Mouse (Mus musculus): ENCODE results near the gene Il6st.

Il6st gene

GRCm38 (mm10) chr13:112494590-112494989, 30.7 kb downstream of the Il6st start:
- POLR2A ChIA-PET = interaction anchor here (0.6 to 1.9 kb wide), 15 partner anchors 8 to 81 kb away, joined by 3 to 7 read pairs (median 3); partner anchors contain the start of gene Il6st (in 1 of the 4)
- CTCF ChIA-PET = interaction anchor here in 2 of 4 experiments (1.2 to 1.7 kb wide), 2 partner anchors 15 kb away, joined by 3 to 4 read pairs; no protein-coding TSS in a partner anchor

- ChIA-PET POLR2A (interaction anchor here in 1 of 4 experiments (0.9 to 1.5 kb wide), 2 partner anchors 11 to 36 kb away, joined by 3 to 7 read pairs; partner anchors contain the start of gene Il6st), CTCF (no interaction called here)
Observed at GRCm38 (mm10) chr13:112500027-112500426, 36.2 kb downstream of the Il6st start.

DNA sequence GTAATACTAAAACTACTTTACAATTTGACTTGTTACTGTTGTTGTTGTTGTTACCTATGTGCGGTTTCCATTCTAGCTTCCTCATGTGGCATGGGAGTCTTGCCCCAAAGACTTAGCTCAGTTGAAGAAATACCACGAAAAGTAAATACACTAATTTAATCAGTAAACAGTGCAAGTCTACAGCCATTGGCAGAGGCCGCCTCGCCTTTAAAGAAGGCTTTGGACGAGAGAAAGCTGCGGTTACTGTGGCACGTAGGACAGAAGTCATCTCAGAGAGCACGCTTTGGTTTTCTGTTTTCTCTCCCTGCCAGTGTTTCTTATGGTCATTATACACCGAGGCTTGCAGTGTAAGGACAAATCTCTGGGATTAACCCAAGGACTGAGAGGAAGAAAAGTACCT, 36.6 kb downstream of the Il6st start:
- ChIA-PET CTCF (interaction anchor here in 1 of 4 experiments (1.4 kb wide), 1 partner anchor 9 kb away, joined by 4 read pairs; no protein-coding TSS in a partner anchor), POLR2A (interaction anchor here in 2 of 4 experiments (0.9 to 1.5 kb wide), 5 partner anchors 11 to 90 kb away, joined by 3 to 8 read pairs (median 5); partner anchors contain the start of gene Il6st (in 1 of the 2))

- POLR2A ChIA-PET = interaction anchor here in 1 of 4 experiments (1.0 kb wide), 1 partner anchor 10 kb away, joined by 3 read pairs; no protein-coding TSS in a partner anchor
- CTCF ChIA-PET = no interaction called here
Observed at GRCm38 (mm10) chr13:112503846-112504245, 40.0 kb downstream of the Il6st start.

DNA sequence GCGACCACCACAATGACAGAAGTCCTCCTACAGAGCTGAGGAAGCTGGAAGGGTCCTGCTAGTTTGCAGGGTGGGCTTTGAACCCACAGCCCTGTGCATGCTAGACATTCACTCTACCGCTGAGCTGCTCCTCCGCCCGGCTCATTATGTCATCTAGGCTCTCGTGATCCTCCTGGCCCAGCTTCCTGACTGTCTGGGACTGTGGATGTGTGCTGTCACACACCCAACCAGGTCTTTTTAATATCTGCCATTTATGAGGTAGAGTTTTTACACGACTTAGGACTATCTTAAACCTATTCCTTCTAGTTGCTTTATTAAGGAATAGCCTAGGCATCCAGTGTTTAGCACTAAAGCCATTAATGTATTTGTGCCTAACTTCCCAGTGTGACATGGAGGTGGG, 41.6 kb downstream of the Il6st start:
- ChIA-PET CTCF (no interaction called here), POLR2A (no interaction called here)

DNA sequence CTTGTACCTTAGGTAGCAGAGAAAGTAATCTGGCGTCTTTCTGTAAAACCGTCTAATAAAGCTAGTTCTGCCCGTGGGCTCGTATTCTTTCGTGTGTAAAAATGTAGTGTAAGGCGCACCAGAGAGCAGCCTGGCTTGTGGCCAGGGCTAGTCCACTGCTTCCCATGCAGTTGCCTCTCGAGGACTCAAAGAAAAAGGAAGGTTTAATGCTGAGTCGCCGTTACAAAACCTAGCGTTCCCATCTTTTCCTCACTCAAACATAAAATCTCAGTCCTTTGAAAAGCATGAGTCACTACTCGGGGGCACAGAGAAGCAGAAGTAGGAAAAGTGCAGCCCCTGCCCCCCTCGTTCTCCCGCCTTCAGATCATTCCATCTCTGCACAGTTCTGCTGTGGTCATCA, 42.9 kb downstream of the Il6st start:
- ChIA-PET POLR2A (no interaction called here), CTCF (interaction anchor here in 1 of 4 experiments (0.5 kb wide), 1 partner anchor 692 kb away, joined by 3 read pairs; no protein-coding TSS in a partner anchor)

DNA sequence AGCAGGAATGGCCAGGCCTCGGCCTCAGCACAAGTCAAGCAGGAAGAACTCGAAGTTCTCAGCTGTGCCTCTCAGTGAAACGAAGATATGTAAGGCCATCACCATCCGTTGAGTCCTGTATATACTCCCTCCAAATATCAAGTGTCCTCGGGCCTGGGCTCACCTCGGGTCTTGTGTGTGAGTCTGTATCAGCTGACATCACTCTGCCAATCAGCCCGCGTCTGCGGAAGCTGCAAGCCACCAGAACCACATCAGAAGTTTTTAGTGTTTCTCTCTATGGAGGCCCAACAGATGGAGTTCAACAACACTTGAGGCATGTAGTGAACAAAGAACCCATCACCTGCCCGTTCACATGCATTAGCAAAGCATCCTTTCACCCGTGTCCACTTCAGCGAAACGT, 43.8 kb downstream of the Il6st start:
- CTCF ChIA-PET = interaction anchor here in 1 of 4 experiments (1.4 kb wide), 1 partner anchor 196 kb away, joined by 3 read pairs; no protein-coding TSS in a partner anchor
- POLR2A ChIA-PET = interaction anchor here in 1 of 4 experiments (0.6 to 1.2 kb wide), 3 partner anchors 14 to 197 kb away, joined by 3 read pairs; no protein-coding TSS in a partner anchor

DNA sequence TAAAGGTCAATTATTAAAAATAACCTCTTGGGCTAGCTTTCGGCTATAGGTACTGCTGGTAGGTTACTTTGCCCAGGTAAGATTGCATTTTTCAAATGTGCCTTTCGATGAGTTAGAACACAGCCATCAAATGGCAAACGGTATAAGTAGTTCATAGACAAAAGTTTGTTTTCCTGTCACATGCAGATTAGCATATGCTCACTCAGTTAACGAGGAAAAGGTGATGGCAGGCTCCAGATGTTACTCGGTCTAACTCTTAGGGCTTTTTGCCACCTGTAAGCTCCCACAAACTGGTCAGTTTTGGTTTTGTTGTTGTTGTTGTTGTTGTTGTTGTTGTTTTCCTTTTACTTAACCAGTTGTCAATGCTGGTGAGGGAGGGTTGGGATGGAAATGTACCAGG, 44.6 kb downstream of the Il6st start:
- ChIA-PET POLR2A (interaction anchor here in 2 of 4 experiments (0.6 to 1.2 kb wide), 6 partner anchors 14 to 1025 kb away, joined by 3 to 7 read pairs (median 4); no protein-coding TSS in a partner anchor), CTCF (interaction anchor here in 2 of 4 experiments (0.6 to 1.5 kb wide), 4 partner anchors 10 to 200 kb away, joined by 3 to 8 read pairs (median 4); no protein-coding TSS in a partner anchor)

- CTCF ChIA-PET = interaction anchor here (0.5 to 1.9 kb wide), 54 partner anchors 8 to 738 kb away, joined by 3 to 18 read pairs (median 3); no protein-coding TSS in a partner anchor
- POLR2A ChIA-PET = interaction anchor here in 3 of 4 experiments (0.5 to 2.0 kb wide), 20 partner anchors 11 to 1026 kb away, joined by 3 to 7 read pairs (median 4); partner anchors contain the start of gene Il6st (in 1 of the 3)
Observed at GRCm38 (mm10) chr13:112509465-112509864, 45.6 kb downstream of the Il6st start.

DNA sequence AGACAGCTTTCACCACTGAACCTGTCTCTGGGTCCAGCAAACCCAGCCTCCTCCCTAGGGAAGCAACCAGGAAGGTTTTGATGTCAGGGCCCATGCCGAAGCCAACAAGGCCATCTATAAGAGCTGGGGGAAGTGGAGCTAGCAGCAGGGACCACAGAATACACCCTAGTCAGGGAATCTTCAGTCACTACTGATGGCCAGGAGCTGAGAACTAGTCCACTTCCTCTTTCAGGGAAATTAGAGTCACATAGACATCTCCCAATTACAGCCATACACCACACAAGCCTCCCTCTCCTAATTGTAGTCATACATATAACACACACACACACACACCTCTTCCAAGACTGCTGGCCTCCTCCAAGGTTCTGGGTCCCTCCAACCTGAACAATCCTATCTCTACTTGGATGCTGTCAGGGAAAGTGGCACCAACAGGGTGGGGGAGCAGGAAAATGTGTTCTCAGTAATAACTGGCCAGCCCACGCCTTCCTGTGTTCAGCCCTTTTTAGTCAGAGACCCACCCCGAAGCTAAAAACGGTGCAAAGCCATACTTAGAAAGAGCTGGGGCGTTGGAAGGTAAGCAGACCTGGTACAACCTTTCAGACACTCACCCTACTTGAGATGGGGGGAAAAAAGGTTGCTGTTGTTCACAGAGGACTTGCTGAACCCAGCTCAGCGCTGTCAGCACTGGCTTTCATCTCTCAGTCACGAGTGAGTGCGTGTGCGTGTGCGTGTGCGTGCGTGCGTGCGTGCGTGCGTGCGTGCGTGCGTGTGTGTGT, 46.8 kb downstream of the Il6st start:
- CTCF ChIA-PET = interaction anchor here in 3 of 4 experiments (0.5 to 1.9 kb wide), 6 partner anchors 48 to 535 kb away, joined by 3 to 9 read pairs (median 4); partner anchors contain the start of gene Gpx8 (in 1 of the 3)
- POLR2A ChIA-PET = interaction anchor here in 3 of 4 experiments (0.6 to 2.2 kb wide), 11 partner anchors 9 to 992 kb away, joined by 3 to 9 read pairs (median 4); partner anchors contain the start of gene Il6st (in 1 of the 3)

- CTCF ChIA-PET = interaction anchor here in 1 of 4 experiments (0.5 kb wide), 1 partner anchor 535 kb away, joined by 3 read pairs; the partner anchor contains the start of gene Gpx8
Observed at GRCm38 (mm10) chr13:112511261-112511660, 47.4 kb downstream of the Il6st start.

DNA sequence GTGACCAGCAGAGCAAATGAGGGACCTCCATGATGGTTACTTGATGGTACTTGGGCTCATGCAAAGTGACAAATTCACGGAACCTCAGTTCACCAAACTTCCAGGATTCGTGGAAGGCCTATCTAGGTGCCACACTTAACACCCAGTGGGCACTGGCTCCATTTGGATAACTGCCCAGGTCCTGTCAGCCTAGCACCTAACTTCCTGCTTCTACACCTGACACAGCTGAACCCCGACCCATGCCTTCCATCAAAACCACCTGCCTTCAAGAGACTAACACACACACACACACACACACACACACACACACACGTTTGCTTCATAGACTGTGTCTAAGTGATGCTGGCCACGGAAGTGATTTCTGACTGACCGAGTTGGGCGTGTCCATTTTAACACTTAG, 47.9 kb downstream of the Il6st start:
- ChIA-PET POLR2A (interaction anchor here in 2 of 4 experiments (1.0 to 2.2 kb wide), 2 partner anchors 11 kb away, joined by 7 to 9 read pairs; no protein-coding TSS in a partner anchor), CTCF (no interaction called here)

More at GRCm38 (mm10) chr13:112511261-112511660, 47.4 kb downstream of the Il6st start:
- POLR2A ChIA-PET = interaction anchor here in 3 of 4 experiments (0.6 to 2.2 kb wide), 7 partner anchors 10 to 992 kb away, joined by 3 to 9 read pairs (median 4); no protein-coding TSS in a partner anchor

DNA sequence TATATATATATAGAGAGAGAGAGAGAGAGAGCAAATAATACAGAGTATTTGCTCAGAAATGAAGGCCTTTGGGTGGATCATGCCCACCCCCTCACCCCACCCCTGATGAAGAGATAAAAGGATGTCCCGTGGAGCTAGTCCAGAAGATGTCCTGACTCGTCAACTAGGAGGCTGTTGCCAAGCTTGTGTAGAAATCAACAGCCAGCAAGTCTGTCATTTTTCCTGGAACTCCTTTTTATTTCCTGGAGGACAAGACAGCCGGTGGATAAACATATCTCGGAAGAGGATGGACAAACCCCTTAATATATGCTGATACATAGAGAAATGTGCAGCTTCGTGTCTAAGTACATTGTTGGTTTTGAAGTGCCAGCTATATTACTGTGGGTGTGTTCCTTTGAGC, 49.0 kb downstream of the Il6st start:
- POLR2A ChIA-PET = no interaction called here
- CTCF ChIA-PET = interaction anchor here in 1 of 4 experiments (0.5 kb wide), 1 partner anchor 413 kb away, joined by 3 read pairs; no protein-coding TSS in a partner anchor

DNA sequence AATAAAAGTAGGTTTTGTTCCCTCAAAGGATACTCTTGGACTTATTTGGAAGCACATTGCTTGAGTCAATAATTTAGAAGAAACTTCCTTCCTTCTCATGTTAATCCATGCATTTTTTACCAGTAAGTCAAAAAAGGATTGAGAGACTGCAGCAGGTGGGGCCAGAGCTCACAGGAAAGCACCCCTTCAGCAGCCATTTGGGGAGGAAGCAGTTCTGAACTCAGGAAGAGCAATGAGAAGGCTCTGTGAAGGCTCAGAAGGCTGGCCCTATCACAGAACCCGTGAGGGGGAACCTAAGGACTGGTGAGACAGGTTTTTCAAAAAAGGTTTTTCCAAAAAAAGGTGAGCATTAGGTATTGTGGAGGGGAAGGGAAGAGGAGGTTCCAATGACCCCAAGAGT, 50.7 kb downstream of the Il6st start:
- ChIA-PET CTCF (interaction anchor here in 1 of 4 experiments (1.1 kb wide), 1 partner anchor 15 kb away, joined by 3 read pairs; no protein-coding TSS in a partner anchor), POLR2A (interaction anchor here in 2 of 4 experiments (1.0 kb wide), 2 partner anchors 8 to 50 kb away, joined by 3 to 4 read pairs; partner anchors contain the start of gene Il6st (in 1 of the 2))

GRCm38 (mm10) chr13:112522261-112522660, 58.4 kb downstream of the Il6st start:
- CTCF ChIA-PET = no interaction called here
- POLR2A ChIA-PET = interaction anchor here in 2 of 4 experiments (1.0 to 1.8 kb wide), 3 partner anchors 8 to 11 kb away, joined by 3 to 9 read pairs (median 4); no protein-coding TSS in a partner anchor

DNA sequence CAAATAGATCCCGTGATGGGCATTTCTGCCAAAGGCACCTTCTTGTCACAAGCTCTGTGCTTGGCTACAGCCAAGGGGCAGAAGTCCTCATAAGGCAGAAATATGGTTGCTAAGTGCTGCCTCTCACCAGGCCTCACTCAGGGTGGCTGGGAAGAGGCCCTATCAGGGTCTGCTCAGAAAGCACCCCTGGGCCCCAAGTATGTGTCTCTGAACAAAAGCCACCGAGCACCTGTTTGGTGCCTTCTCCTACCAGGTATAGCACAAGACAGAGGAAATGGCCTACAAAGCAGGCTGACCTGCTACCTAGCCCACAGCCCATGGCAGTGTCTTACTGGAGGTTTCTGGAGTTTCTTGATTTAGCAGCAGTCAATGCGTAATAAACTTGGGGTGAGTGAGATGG, 59.0 kb downstream of the Il6st start:
- CTCF ChIA-PET = no interaction called here

DNA sequence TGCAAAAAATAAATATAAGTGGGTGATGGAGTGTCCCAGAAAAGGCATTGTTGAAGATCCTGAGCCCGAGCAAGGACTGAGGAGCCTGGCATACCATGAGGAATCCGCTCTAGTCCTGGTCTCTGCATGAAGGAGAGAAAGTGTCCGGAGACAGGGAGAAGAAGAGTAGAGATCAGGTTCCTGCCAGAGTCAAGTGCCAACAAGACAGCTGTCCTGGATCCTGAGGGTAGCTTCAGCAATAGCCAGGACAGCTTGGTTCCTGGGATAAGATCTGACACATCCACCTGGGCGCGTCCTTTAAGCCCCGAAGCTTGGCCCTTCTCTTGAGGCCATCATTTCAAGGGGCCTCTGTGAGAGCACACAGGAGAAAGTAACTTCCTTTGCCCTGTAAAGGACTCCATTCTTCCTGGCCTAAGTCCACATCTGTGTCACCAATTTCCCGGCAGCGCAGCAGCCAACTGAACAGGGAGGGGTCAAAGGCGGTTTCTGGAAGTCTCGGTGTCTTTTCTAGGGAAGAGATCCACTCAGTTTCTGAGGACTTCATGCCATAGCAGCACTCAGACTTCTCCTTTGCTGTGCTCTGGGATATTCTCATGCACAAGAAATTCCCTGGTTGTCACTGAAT, 59.6 kb downstream of the Il6st start:
- ChIA-PET CTCF (interaction anchor here in 1 of 4 experiments (1.6 kb wide), 1 partner anchor 14 kb away, joined by 8 read pairs; no protein-coding TSS in a partner anchor), POLR2A (interaction anchor here in 2 of 4 experiments (0.7 to 0.9 kb wide), 2 partner anchors 66 to 232 kb away, joined by 3 to 4 read pairs; no protein-coding TSS in a partner anchor)

More for the DNA sequence above, 59.0 kb downstream of the Il6st start:
- POLR2A ChIA-PET = interaction anchor here in 3 of 4 experiments (0.7 to 1.2 kb wide), 4 partner anchors 9 to 65 kb away, joined by 3 to 9 read pairs (median 4); no protein-coding TSS in a partner anchor

DNA sequence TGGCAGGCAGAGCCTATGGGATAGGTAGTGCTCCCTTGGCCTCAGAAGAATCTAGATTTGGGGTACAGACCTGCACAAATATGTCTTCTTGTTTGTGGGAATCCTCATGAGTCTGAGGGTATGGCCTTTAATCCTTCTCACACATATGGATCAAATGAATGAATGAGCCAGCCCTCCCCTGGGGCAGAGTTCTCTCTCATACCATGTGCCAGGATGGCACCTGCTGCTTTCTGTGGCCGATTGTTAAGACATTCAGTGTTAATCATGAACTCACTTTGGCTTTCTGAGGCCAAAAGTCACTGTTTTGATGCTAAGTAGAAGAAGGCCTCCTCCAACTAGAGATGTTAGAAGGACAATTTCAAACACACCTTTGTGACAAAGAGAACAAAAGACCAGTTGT, 63.3 kb downstream of the Il6st start:
- CTCF ChIA-PET = interaction anchor here in 2 of 4 experiments (1.0 to 1.3 kb wide), 2 partner anchors 17 to 18 kb away, joined by 3 read pairs; no protein-coding TSS in a partner anchor
- POLR2A ChIA-PET = no interaction called here

All from embryonic stem cell, embryonic (primary cell).